Mouse (Mus musculus) megakaryocyte progenitor cell, adult 5-6 weeks (primary cell): ENCODE data around the gene Gad2. TPM values are rescaled to one million over a fixed set of nuclear protein-coding genes. Genes with fewer than 3 reads are reported as not detected.

Experiments used
- ATAC-seq: replicated peaks from 2 replicates; pipeline ENCODE4 v1.8.0; 2016; ENCODE audit warnings: mild to moderate bottlenecking, moderate TSS enrichment, inconsistent platforms; ENCODE audit not compliant: poor library complexity
- total RNA-seq, 2 experiments: library from RNA; stranded (forward) in 1 of 2; stranded (reverse) in 1 of 2; fragments of 157-497, 149-512 nt in 1 of 2; fragments of 200-1000 nt in 1 of 2; gene quantifications; 2 replicates each; pipeline versions ENCODE4 v1.2.3 to v1.2.4; 2015 to 2017

Gad2 gene
- not detected in 2 replicates for total RNA-seq (2015)
- not detected in 2 replicates for total RNA-seq (2017)

GRCm38 (mm10) chr2:22621828-22622731 is at the start of gene Gad2:
Gad2 (plus strand) TSS chr2:22622205.
- ATAC-seq: peak; percentile 66

- peak; percentile 49 for ATAC-seq
These were observed 34.4 kb upstream of the Gad2 start for GRCm38 (mm10) chr2:22587469-22588169.

- ATAC-seq: peak; percentile 24
These were observed 33.8 kb upstream of the Gad2 start for GRCm38 (mm10) chr2:22588170-22588541.

- ATAC-seq: peak; percentile 43
These were observed 33.2 kb upstream of the Gad2 start for GRCm38 (mm10) chr2:22588673-22589381.

GRCm38 (mm10) chr2:22589382-22590205 is 32.4 kb upstream of the Gad2 start:
- peak; percentile 47 for ATAC-seq

- ATAC-seq: no peak
These were observed 31.9 kb upstream of the Gad2 start for GRCm38 (mm10) chr2:22590206-22590490.

GRCm38 (mm10) chr2:22617951-22618350 is 4.1 kb upstream of the Gad2 start:
- ATAC-seq: no peak

GRCm38 (mm10) chr2:22619416-22619815 is 2.6 kb upstream of the Gad2 start:
- ATAC-seq: no peak

- no peak for ATAC-seq
These were observed 2.0 kb upstream of the Gad2 start for GRCm38 (mm10) chr2:22620030-22620429.

- no peak for ATAC-seq
These were observed 1.5 kb upstream of the Gad2 start for GRCm38 (mm10) chr2:22620534-22620933.

GRCm38 (mm10) chr2:22620978-22621827 is 802 bp upstream of the Gad2 start:
- ATAC-seq: no peak

GRCm38 (mm10) chr2:22623111-22624070 is 1.4 kb downstream of the Gad2 start:
- ATAC-seq: no peak

- no peak for ATAC-seq
These were observed 2.4 kb downstream of the Gad2 start for GRCm38 (mm10) chr2:22624188-22624975.

- ATAC-seq: no peak
These were observed 3.3 kb downstream of the Gad2 start for GRCm38 (mm10) chr2:22625096-22625960.

GRCm38 (mm10) chr2:22627147-22627666 is 5.2 kb downstream of the Gad2 start:
- ATAC-seq: no peak

- ATAC-seq: peak; percentile 39; the same call in 1 of the 2 replicates
These were observed 5.9 kb downstream of the Gad2 start for GRCm38 (mm10) chr2:22627819-22628432.
